Mouse (Mus musculus): ENCODE results near the gene Nrg4. TPM values are rescaled to one million over a fixed set of nuclear protein-coding genes. Genes with fewer than 3 reads are reported as not detected.
A peak's percentile ranks its signal among the peaks of the same experiment; 100 is the strongest.

Gene Nrg4
- polyA plus RNA-seq, 1 experiment from 2014 or later: 0.81 TPM

DNA sequence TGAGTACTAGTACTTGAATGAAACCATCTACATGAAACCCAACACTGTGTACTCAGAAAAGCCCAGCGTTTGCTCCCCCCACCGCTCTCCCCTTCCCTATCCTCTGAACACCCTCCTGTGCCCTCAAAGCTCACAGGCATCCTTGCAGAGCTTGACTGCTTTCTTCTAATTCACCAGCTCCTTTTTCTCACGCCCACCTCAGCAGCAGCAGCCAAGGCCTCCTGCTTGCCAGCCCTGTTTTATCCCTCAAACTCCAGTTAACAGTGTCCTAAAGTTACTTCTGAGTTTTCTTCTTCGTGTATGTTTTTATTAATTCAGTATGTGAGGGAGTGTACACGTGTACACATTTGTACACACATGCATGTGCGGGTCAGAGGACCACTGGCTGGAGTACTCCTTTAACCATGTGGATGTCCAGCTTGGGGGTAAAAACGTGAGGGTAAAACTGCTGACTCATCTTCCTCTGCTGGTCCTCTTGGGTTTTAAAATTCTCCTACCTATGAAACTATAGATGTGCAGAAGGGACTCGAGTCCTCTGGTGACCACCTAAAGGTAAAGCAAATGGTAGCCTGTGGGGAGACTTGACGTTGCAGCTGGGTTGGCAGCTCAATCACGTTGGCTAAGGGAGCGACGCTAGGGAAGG is 12.9 kb downstream of the Nrg4 start:
- no peak overlapping the region for H3K4me3 ChIP-seq (ENCODE audit: low read depth, low read length)
- no peaks in the 10 kb centered on the region for H3K4me1 ChIP-seq (ENCODE audit: control insufficient read depth, insufficient read depth, low read length)
- no peaks in the 10 kb centered on the region for H3K27me3 ChIP-seq (ENCODE audit: control insufficient read depth, insufficient read depth, low read length)
- no peaks in the 10 kb centered on the region for H3K9me3 ChIP-seq (replicated peaks; ENCODE audit: control insufficient read depth, low read length)
- ATAC-seq (replicated peaks; ENCODE audit: insufficient number of reproducible peaks, low FRiP score, low TSS enrichment, low read depth): no peak
- 58% methylated on average over 12 of the region's 12 CpGs for WGBS
- H3K27ac ChIP-seq (replicated peaks; ENCODE audit: low read depth, low read length): no peak overlapping the region
- no peaks in the 10 kb centered on the region for H3K36me3 ChIP-seq (replicated peaks; ENCODE audit: control insufficient read depth, insufficient read depth, low read depth, low read length)
- no peak overlapping the region for H3K4me2 ChIP-seq (ENCODE audit: low read depth, low read length)
- H3K9ac ChIP-seq (replicated peaks; ENCODE audit: low read length): no peak overlapping the region
- DNase-seq (ENCODE audit: low spot score): no peak

GRCm38 (mm10) chr9:55311560-55311959 is 15.1 kb downstream of the Nrg4 start:
- ATAC-seq (replicated peaks; ENCODE audit: insufficient number of reproducible peaks, low FRiP score, low TSS enrichment, low read depth) (peak; percentile 70; the same call in 1 of the 2 replicates), DNase-seq (ENCODE audit: low spot score) (peak; percentile 95)
- no peaks in the 10 kb centered on the region for H3K27me3 ChIP-seq (ENCODE audit: control insufficient read depth, insufficient read depth, low read length)
- H3K27ac ChIP-seq (replicated peaks; ENCODE audit: low read depth, low read length): no peak overlapping the region
- H3K9me3 ChIP-seq (replicated peaks; ENCODE audit: control insufficient read depth, low read length): no peaks in the 10 kb centered on the region
- no peak overlapping the region for H3K9ac ChIP-seq (replicated peaks; ENCODE audit: low read length)
- no peaks in the 10 kb centered on the region for H3K4me1 ChIP-seq (ENCODE audit: control insufficient read depth, insufficient read depth, low read length)
- H3K4me3 ChIP-seq (ENCODE audit: low read depth, low read length): no peak overlapping the region
- no peak overlapping the region for H3K4me2 ChIP-seq (ENCODE audit: low read depth, low read length)
- no peaks in the 10 kb centered on the region for H3K36me3 ChIP-seq (replicated peaks; ENCODE audit: control insufficient read depth, insufficient read depth, low read depth, low read length)
- 7% methylated on average over 5 of the region's 5 CpGs for WGBS

DNA sequence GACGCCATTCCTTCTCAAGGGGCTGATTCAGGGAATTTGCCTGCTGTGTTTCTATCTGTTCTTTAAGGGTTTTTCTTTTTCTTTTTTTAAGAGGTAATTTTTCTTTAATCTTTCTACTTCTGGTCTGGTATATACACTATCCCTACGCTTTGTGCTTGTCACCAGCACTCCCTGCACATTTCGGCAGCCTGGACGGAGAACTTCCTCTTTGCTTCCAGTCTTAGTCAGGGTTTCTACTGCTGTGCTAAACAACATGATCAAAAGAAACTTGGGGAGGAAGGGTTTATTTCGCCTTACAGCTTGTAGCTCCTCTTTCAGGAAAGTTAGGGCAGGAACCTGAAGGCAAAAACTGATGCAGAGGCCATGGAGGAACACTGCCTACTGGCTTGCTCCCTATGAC is 18.2 kb downstream of the Nrg4 start:
- no peak for DNase-seq (ENCODE audit: low spot score)
- H3K27ac ChIP-seq (replicated peaks; ENCODE audit: low read depth, low read length): no peak overlapping the region
- no peak overlapping the region for H3K4me2 ChIP-seq (ENCODE audit: low read depth, low read length)
- H3K4me3 ChIP-seq (ENCODE audit: low read depth, low read length): no peak overlapping the region
- WGBS: 90% methylated on average over 5 of the region's 5 CpGs
- no peak overlapping the region for H3K9ac ChIP-seq (replicated peaks; ENCODE audit: low read length)
- no peak for ATAC-seq (replicated peaks; ENCODE audit: insufficient number of reproducible peaks, low FRiP score, low TSS enrichment, low read depth)
- no peaks in the 10 kb centered on the region for H3K36me3 ChIP-seq (replicated peaks; ENCODE audit: control insufficient read depth, insufficient read depth, low read depth, low read length)
- H3K9me3 ChIP-seq (replicated peaks; ENCODE audit: control insufficient read depth, low read length): no peaks in the 10 kb centered on the region
- H3K4me1 ChIP-seq (ENCODE audit: control insufficient read depth, insufficient read depth, low read length): no peaks in the 10 kb centered on the region
- no peaks in the 10 kb centered on the region for H3K27me3 ChIP-seq (ENCODE audit: control insufficient read depth, insufficient read depth, low read length)

- H3K4me1 ChIP-seq (ENCODE audit: control insufficient read depth, insufficient read depth, low read length): no peaks in the 10 kb centered on the region
- H3K27me3 ChIP-seq (ENCODE audit: control insufficient read depth, insufficient read depth, low read length): no peaks in the 10 kb centered on the region
- no peak overlapping the region for H3K4me2 ChIP-seq (ENCODE audit: low read depth, low read length)
- H3K9me3 ChIP-seq (replicated peaks; ENCODE audit: control insufficient read depth, low read length): no peaks in the 10 kb centered on the region
- WGBS: 68% methylated on average over 5 of the region's 5 CpGs
- H3K27ac ChIP-seq (replicated peaks; ENCODE audit: low read depth, low read length): no peak overlapping the region
- H3K9ac ChIP-seq (replicated peaks; ENCODE audit: low read length): no peak overlapping the region
- no peaks in the 10 kb centered on the region for H3K36me3 ChIP-seq (replicated peaks; ENCODE audit: control insufficient read depth, insufficient read depth, low read depth, low read length)
- no peak for DNase-seq (ENCODE audit: low spot score)
- ATAC-seq (replicated peaks; ENCODE audit: insufficient number of reproducible peaks, low FRiP score, low TSS enrichment, low read depth): no peak
- no peak overlapping the region for H3K4me3 ChIP-seq (ENCODE audit: low read depth, low read length)
Measured at GRCm38 (mm10) chr9:55307557-55307956, 19.1 kb downstream of the Nrg4 start.

- Histone ChIP-seq H3K27me3 (ENCODE audit: control insufficient read depth, insufficient read depth, low read length) (no peaks in the 10 kb centered on the region), H3K4me2 (ENCODE audit: low read depth, low read length) (no peak overlapping the region), H3K9me3 (replicated peaks; ENCODE audit: control insufficient read depth, low read length) (no peaks in the 10 kb centered on the region), H3K4me3 (ENCODE audit: low read depth, low read length) (no peak overlapping the region), H3K27ac (replicated peaks; ENCODE audit: low read depth, low read length) (no peak overlapping the region), H3K9ac (replicated peaks; ENCODE audit: low read length) (no peak overlapping the region), H3K4me1 (ENCODE audit: control insufficient read depth, insufficient read depth, low read length) (no peaks in the 10 kb centered on the region), H3K36me3 (replicated peaks; ENCODE audit: control insufficient read depth, insufficient read depth, low read depth, low read length) (no peaks in the 10 kb centered on the region)
- WGBS: 76% methylated on average over 2 of the region's 2 CpGs
- ATAC-seq (replicated peaks; ENCODE audit: insufficient number of reproducible peaks, low FRiP score, low TSS enrichment, low read depth) (no peak), DNase-seq (ENCODE audit: low spot score) (no peak)
Measured at GRCm38 (mm10) chr9:55307066-55307465, 19.6 kb downstream of the Nrg4 start.

DNA sequence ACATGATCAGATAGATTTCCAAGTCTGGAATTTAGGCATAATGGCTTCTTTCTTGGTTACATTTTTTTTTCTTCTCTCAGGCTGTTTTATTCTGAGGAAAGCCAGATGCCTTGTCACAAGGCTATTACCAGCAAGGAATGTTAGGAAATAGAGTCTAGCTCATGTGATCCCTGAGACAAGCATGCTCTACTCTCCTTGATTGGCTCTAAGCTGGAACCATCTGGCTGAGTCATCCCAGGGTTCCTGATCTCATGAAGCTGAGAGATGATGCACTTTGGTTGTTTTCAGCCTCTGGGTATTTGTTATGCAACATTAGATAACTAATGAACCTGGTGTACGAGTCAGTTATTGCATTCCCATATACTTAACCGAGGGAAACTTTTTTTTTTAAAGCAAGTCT is 30.4 kb downstream of the Nrg4 start:
- Histone ChIP-seq H3K27me3 (ENCODE audit: control insufficient read depth, insufficient read depth, low read length) (no peaks in the 10 kb centered on the region), H3K4me3 (ENCODE audit: low read depth, low read length) (no peak overlapping the region), H3K9me3 (replicated peaks; ENCODE audit: control insufficient read depth, low read length) (no peaks in the 10 kb centered on the region), H3K27ac (replicated peaks; ENCODE audit: low read depth, low read length) (no peak overlapping the region), H3K9ac (replicated peaks; ENCODE audit: low read length) (no peak overlapping the region), H3K36me3 (replicated peaks; ENCODE audit: control insufficient read depth, insufficient read depth, low read depth, low read length) (no peaks in the 10 kb centered on the region), H3K4me1 (ENCODE audit: control insufficient read depth, insufficient read depth, low read length) (no peaks in the 10 kb centered on the region), H3K4me2 (ENCODE audit: low read depth, low read length) (no peak overlapping the region)
- DNase-seq (ENCODE audit: low spot score) (peak; percentile 19), ATAC-seq (replicated peaks; ENCODE audit: insufficient number of reproducible peaks, low FRiP score, low TSS enrichment, low read depth) (no peak)
- WGBS: 80% methylated on average over 2 of the region's 2 CpGs

GRCm38 (mm10) chr9:55291966-55292365 is 34.7 kb downstream of the Nrg4 start:
- H3K27ac ChIP-seq (replicated peaks; ENCODE audit: low read depth, low read length): no peak overlapping the region
- DNase-seq (ENCODE audit: low spot score) (no peak), ATAC-seq (replicated peaks; ENCODE audit: insufficient number of reproducible peaks, low FRiP score, low TSS enrichment, low read depth) (no peak)
- 80% methylated on average over 4 of the region's 4 CpGs for WGBS
- H3K9me3 ChIP-seq (replicated peaks; ENCODE audit: control insufficient read depth, low read length): no peaks in the 10 kb centered on the region
- H3K4me3 ChIP-seq (ENCODE audit: low read depth, low read length): no peak overlapping the region
- H3K4me2 ChIP-seq (ENCODE audit: low read depth, low read length): no peak overlapping the region
- no peaks in the 10 kb centered on the region for H3K36me3 ChIP-seq (replicated peaks; ENCODE audit: control insufficient read depth, insufficient read depth, low read depth, low read length)
- H3K9ac ChIP-seq (replicated peaks; ENCODE audit: low read length): no peak overlapping the region
- H3K27me3 ChIP-seq (ENCODE audit: control insufficient read depth, insufficient read depth, low read length): no peaks in the 10 kb centered on the region
- H3K4me1 ChIP-seq (ENCODE audit: control insufficient read depth, insufficient read depth, low read length): no peaks in the 10 kb centered on the region

DNA sequence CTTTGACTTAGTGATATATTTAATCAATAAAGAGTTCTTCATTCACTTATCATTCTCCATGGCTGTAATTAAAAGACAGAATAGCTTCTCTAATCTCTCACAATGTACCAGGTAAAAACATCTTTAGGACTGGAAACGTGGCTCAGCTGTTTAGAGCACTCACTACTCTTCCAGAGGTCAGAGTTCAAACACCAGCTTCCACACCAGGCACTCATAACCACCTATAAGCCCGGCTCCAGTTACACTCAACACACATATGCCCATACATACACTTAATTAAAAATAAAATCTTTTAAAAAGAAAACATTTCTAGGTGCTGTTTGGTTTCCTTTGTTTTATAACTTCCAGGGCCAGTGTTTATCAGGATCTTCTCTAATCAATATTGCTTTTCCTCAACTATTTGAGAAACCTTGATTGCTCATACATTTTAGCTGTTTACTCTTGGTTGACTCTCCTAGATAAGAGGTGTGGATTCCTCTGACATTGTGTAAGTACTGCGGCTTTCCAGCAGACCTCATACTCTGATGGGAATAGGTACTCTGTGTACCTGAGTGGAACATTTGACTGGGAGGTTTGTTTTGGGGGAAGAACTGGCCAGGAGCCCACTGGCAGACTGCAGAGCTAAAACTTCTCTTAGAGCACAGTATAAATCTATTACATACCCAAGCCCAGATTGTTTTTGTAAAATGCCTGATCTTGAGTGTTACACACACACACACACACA is 37.0 kb downstream of the Nrg4 start:
- ATAC-seq (replicated peaks; ENCODE audit: insufficient number of reproducible peaks, low FRiP score, low TSS enrichment, low read depth) (no peak), DNase-seq (ENCODE audit: low spot score) (no peak)
- WGBS: 53% methylated on average over 3 of the region's 3 CpGs
- no peaks in the 10 kb centered on the region for H3K27me3 ChIP-seq (ENCODE audit: control insufficient read depth, insufficient read depth, low read length)
- H3K4me1 ChIP-seq (ENCODE audit: control insufficient read depth, insufficient read depth, low read length): no peaks in the 10 kb centered on the region
- no peak overlapping the region for H3K9ac ChIP-seq (replicated peaks; ENCODE audit: low read length)
- no peak overlapping the region for H3K27ac ChIP-seq (replicated peaks; ENCODE audit: low read depth, low read length)
- no peak overlapping the region for H3K4me2 ChIP-seq (ENCODE audit: low read depth, low read length)
- H3K36me3 ChIP-seq (replicated peaks; ENCODE audit: control insufficient read depth, insufficient read depth, low read depth, low read length): no peaks in the 10 kb centered on the region
- no peaks in the 10 kb centered on the region for H3K9me3 ChIP-seq (replicated peaks; ENCODE audit: control insufficient read depth, low read length)
- no peak overlapping the region for H3K4me3 ChIP-seq (ENCODE audit: low read depth, low read length)

All from embryonic facial prominence, embryonic 11.5 days (tissue).